Mouse (Mus musculus) embryonic fibroblast, embryonic 13.5 days (primary cell): Measurements from ENCODE around the gene Polrmt. TPM values are rescaled to one million over a fixed set of nuclear protein-coding genes. Genes with fewer than 3 reads are reported as not detected.

Experiments
- H3K27ac ChIP-seq: 2 replicates; pipeline ENCODE4 v1.5.1; 2012; ENCODE audit warnings: low read length, control low read depth, inconsistent platforms; ENCODE audit not compliant: insufficient read depth
- H3K4me1 ChIP-seq: 2 replicates; pipeline ENCODE4 v1.6.1; 2011; ENCODE audit warnings: low read length; ENCODE audit not compliant: control insufficient read depth, insufficient read depth
- H3K4me3 ChIP-seq: 2 replicates; pipeline ENCODE4 v1.5.1; 2011; ENCODE audit warnings: mild to moderate bottlenecking, control low read depth, low read length; ENCODE audit not compliant: insufficient read depth
- CTCF ChIP-seq: IDR thresholded peaks from 2 replicates; pipeline ENCODE4 v1.5.1; 2011; ENCODE audit warnings: mild to moderate bottlenecking, control low read depth, low read length, moderate library complexity, borderline replicate concordance; ENCODE audit not compliant: insufficient read depth
- POLR2A ChIP-seq: IDR thresholded peaks from 2 replicates; pipeline ENCODE4 v1.6.1; 2011; ENCODE audit warnings: low read depth, mild to moderate bottlenecking, control low read depth, low read length, moderate library complexity
- polyA plus RNA-seq: library from polyadenylated mRNA; stranded (reverse); fragments of >200 nt; gene quantifications from 2 replicates; pipeline ENCODE4 v1.2.4, GENCODE M21; 2011; ENCODE audit warnings: low read depth; ENCODE audit not compliant: missing spikeins, insufficient read length

Polrmt gene
- polyA plus RNA-seq, 1 experiment, result 14.9 TPM

- Histone ChIP-seq H3K4me3 (no peak overlapping the region), H3K27ac (peak overlapping the region; percentile 59), H3K4me1 (peaks cover 10% of the 10 kb centered on the region; the same call in 1 of the 2 replicates)
- TF ChIP-seq CTCF, result no peak
- no peak for TF ChIP-seq POLR2A
Observed at GRCm38 (mm10) chr10:79696129-79696651, 50.2 kb downstream of the Polrmt start.

- H3K4me3 ChIP-seq, result no peak overlapping the region
Observed at GRCm38 (mm10) chr10:79695231-79696128, 50.9 kb downstream of the Polrmt start.

GRCm38 (mm10) chr10:79694379-79694655, 52.1 kb downstream of the Polrmt start:
- peaks cover 10% of the 10 kb centered on the region; the same call in 1 of the 2 replicates for H3K4me1 ChIP-seq
- H3K27ac ChIP-seq, result no peak overlapping the region
- no peak overlapping the region for H3K4me3 ChIP-seq
- TF ChIP-seq POLR2A, result no peak
- no peak for TF ChIP-seq CTCF

More at GRCm38 (mm10) chr10:79695231-79696128, 50.9 kb downstream of the Polrmt start:
- H3K27ac ChIP-seq, result peak overlapping the region; percentile 59
- H3K4me1 ChIP-seq, result peaks cover 10% of the 10 kb centered on the region; the same call in 1 of the 2 replicates
- peak; percentile 93 for TF ChIP-seq CTCF
- no peak for TF ChIP-seq POLR2A

- no peak overlapping the region for H3K27ac ChIP-seq
- no peak for TF ChIP-seq CTCF
- no peak overlapping the region for H3K4me3 ChIP-seq
- peaks cover 10% of the 10 kb centered on the region; the same call in 1 of the 2 replicates for H3K4me1 ChIP-seq
Observed at GRCm38 (mm10) chr10:79693580-79694378, 52.6 kb downstream of the Polrmt start.

- Histone ChIP-seq H3K27ac (no peak overlapping the region), H3K4me1 (peaks cover 10% of the 10 kb centered on the region; the same call in 1 of the 2 replicates), H3K4me3 (no peak overlapping the region)
- TF ChIP-seq CTCF, result no peak
Observed at GRCm38 (mm10) chr10:79691986-79692548, 54.3 kb downstream of the Polrmt start.

GRCm38 (mm10) chr10:79689178-79689577, 57.2 kb downstream of the Polrmt start:
- TF ChIP-seq POLR2A, result no peak
- no peak for TF ChIP-seq CTCF

GRCm38 (mm10) chr10:79688720-79689119, 57.7 kb downstream of the Polrmt start, which contains the start of gene Gzmm:
Gzmm (plus strand) TSS chr10:79689020.
- TF ChIP-seq CTCF (no peak), POLR2A (no peak)
- no peak within 1 kb of the TSS for H3K27ac ChIP-seq
- peaks cover 9% of the 10 kb centered on the region for H3K4me1 ChIP-seq
- H3K4me3 ChIP-seq, result no peak within 1 kb of the TSS

More at GRCm38 (mm10) chr10:79689178-79689577, 57.2 kb downstream of the Polrmt start:
- H3K4me1 ChIP-seq, result peaks cover 5% of the 10 kb centered on the region
- no peak overlapping the region for H3K27ac ChIP-seq
- no peak overlapping the region for H3K4me3 ChIP-seq

- Histone ChIP-seq H3K27ac (no peak overlapping the region), H3K4me3 (no peak overlapping the region), H3K4me1 (peaks cover 9% of the 10 kb centered on the region)
- no peak for TF ChIP-seq CTCF
- no peak for TF ChIP-seq POLR2A
Observed at GRCm38 (mm10) chr10:79687513-79687912, 58.9 kb downstream of the Polrmt start.

- no peak overlapping the region for H3K27ac ChIP-seq
- peaks cover 9% of the 10 kb centered on the region for H3K4me1 ChIP-seq
- TF ChIP-seq POLR2A (no peak), CTCF (no peak)
- H3K4me3 ChIP-seq, result no peak overlapping the region
Observed at GRCm38 (mm10) chr10:79686691-79687090, 59.7 kb downstream of the Polrmt start.
